Mouse (Mus musculus) hindbrain, embryonic 15.5 days (tissue): ENCODE results near the gene Stxbp5. TPM values are rescaled to one million over a fixed set of nuclear protein-coding genes. Genes with fewer than 3 reads are reported as not detected.

Source experiments
- ATAC-seq: fragments of 200-750 bp; cut with Nextera tagmentation; 2 replicates; pipeline ENCODE4 v1.8.0; 2017; ENCODE audit warnings: low read depth, moderate number of reproducible peaks, moderate TSS enrichment; ENCODE audit not compliant: low FRiP score
- H3K27ac ChIP-seq: fragments of 300-500 bp; sonication (generic); replicated peaks from 2 replicates; pipeline ENCODE4 v1.5.1; 2015; ENCODE audit warnings: mild to moderate bottlenecking, inconsistent platforms
- H3K27me3 ChIP-seq: fragments of 300-500 bp; sonication (generic); 2 replicates; pipeline ENCODE4 v1.6.1; 2015; ENCODE audit warnings: control low read depth, inconsistent platforms
- H3K36me3 ChIP-seq: fragments of 300-500 bp; sonication (generic); 2 replicates; pipeline ENCODE4 v1.6.1; 2015; ENCODE audit warnings: control low read depth, inconsistent platforms
- H3K4me1 ChIP-seq: fragments of 300-500 bp; sonication (generic); replicated peaks from 2 replicates; pipeline ENCODE4 v1.6.1; 2015; ENCODE audit warnings: control low read depth, inconsistent platforms
- H3K4me2 ChIP-seq: fragments of 300-500 bp; sonication (generic); 2 replicates; pipeline ENCODE4 v1.6.1; 2015; ENCODE audit warnings: moderate library complexity, mild to moderate bottlenecking, inconsistent platforms
- H3K4me3 ChIP-seq: fragments of 300-500 bp; sonication (generic); 2 replicates; pipeline ENCODE4 v1.5.1; 2015; ENCODE audit warnings: mild to moderate bottlenecking, inconsistent platforms
- H3K9ac ChIP-seq: fragments of 300-500 bp; sonication (generic); 2 replicates; pipeline ENCODE4 v1.6.1; 2015; ENCODE audit warnings: inconsistent platforms
- H3K9me3 ChIP-seq: fragments of 300-500 bp; sonication (generic); 2 replicates; pipeline ENCODE4 v1.6.1; 2016; ENCODE audit warnings: control low read depth, inconsistent platforms
- WGBS: fragments of 180-500 bp; shearing (Covaris S2); methylation state at CpG from one replicate; pipeline ENCODE4 v1.1.7; 2015; 5-methylcytosine and 5-hydroxymethylcytosine counted together
- polyA plus RNA-seq: library from polyadenylated mRNA; unstranded; fragments of >200 nt; fragmentation: Nextera tagmentation; extraction: Ambion mirVana; gene quantifications from 2 replicates; pipeline ENCODE4 v1.2.1, GENCODE M21; 2015

Stxbp5 gene
- 8.9 and 10.5 TPM in 2 replicates for polyA plus RNA-seq

GRCm38 (mm10) chr10:9901071-9901696 lies at the start of gene Stxbp5:
Gene Stxbp5, minus strand, starts transcription at chr10:9901079.
- Histone ChIP-seq H3K27me3 (no peaks in the 10 kb centered on the region), H3K27ac (peak within 1 kb of the TSS; percentile 98), H3K4me3 (peak within 1 kb of the TSS; percentile 84), H3K4me1 (peaks cover 22% of the 10 kb centered on the region), H3K36me3 (no peaks in the 10 kb centered on the region), H3K9ac (peak within 1 kb of the TSS; percentile 98), H3K9me3 (no peaks in the 10 kb centered on the region), H3K4me2 (peak within 1 kb of the TSS; percentile 97)
- WGBS: 0% methylated on average over 35 of the region's 52 CpGs
- peak; percentile 81 for ATAC-seq

GRCm38 (mm10) chr10:9912395-9912794 lies 11.5 kb upstream of the Stxbp5 start:
- WGBS: 83% methylated on average over 5 of the region's 5 CpGs
- no peaks in the 10 kb centered on the region for H3K4me1 ChIP-seq
- H3K27ac ChIP-seq: no peak overlapping the region
- no peak for ATAC-seq
- H3K36me3 ChIP-seq: no peaks in the 10 kb centered on the region
- no peaks in the 10 kb centered on the region for H3K9me3 ChIP-seq
- no peak overlapping the region for H3K4me2 ChIP-seq
- no peak overlapping the region for H3K9ac ChIP-seq
- no peak overlapping the region for H3K4me3 ChIP-seq
- H3K27me3 ChIP-seq: no peaks in the 10 kb centered on the region

- no peak for ATAC-seq
- H3K27me3 ChIP-seq: no peaks in the 10 kb centered on the region
- H3K4me3 ChIP-seq: no peak overlapping the region
- WGBS: 77% methylated on average over 8 of the region's 8 CpGs
- no peak overlapping the region for H3K27ac ChIP-seq
- no peaks in the 10 kb centered on the region for H3K36me3 ChIP-seq
- no peaks in the 10 kb centered on the region for H3K4me1 ChIP-seq
- no peak overlapping the region for H3K4me2 ChIP-seq
- H3K9me3 ChIP-seq: no peaks in the 10 kb centered on the region
- no peak overlapping the region for H3K9ac ChIP-seq
These were observed 7.1 kb upstream of the Stxbp5 start for GRCm38 (mm10) chr10:9907919-9908502.

GRCm38 (mm10) chr10:9907519-9907918 lies 6.6 kb upstream of the Stxbp5 start:
- 89% methylated on average over 2 of the region's 2 CpGs for WGBS
- ATAC-seq: no peak
- Histone ChIP-seq H3K9me3 (no peaks in the 10 kb centered on the region), H3K4me3 (no peak overlapping the region), H3K4me2 (no peak overlapping the region), H3K9ac (no peak overlapping the region), H3K4me1 (no peaks in the 10 kb centered on the region), H3K27ac (no peak overlapping the region), H3K36me3 (no peaks in the 10 kb centered on the region), H3K27me3 (no peaks in the 10 kb centered on the region)

GRCm38 (mm10) chr10:9906185-9906584 lies 5.3 kb upstream of the Stxbp5 start:
- no peaks in the 10 kb centered on the region for H3K36me3 ChIP-seq
- H3K27me3 ChIP-seq: no peaks in the 10 kb centered on the region
- H3K9ac ChIP-seq: no peak overlapping the region
- H3K4me3 ChIP-seq: no peak overlapping the region
- no peak overlapping the region for H3K27ac ChIP-seq
- no peaks in the 10 kb centered on the region for H3K9me3 ChIP-seq
- no peak overlapping the region for H3K4me2 ChIP-seq
- 69% methylated on average over 3 of the region's 3 CpGs for WGBS
- H3K4me1 ChIP-seq: no peaks in the 10 kb centered on the region
- no peak for ATAC-seq

GRCm38 (mm10) chr10:9901697-9902239 lies 889 bp upstream of the Stxbp5 start:
- peak; percentile 94 for ATAC-seq
- H3K27me3 ChIP-seq: no peaks in the 10 kb centered on the region
- peak overlapping the region; percentile 98 for H3K27ac ChIP-seq
- peak overlapping the region; percentile 97 for H3K4me2 ChIP-seq
- H3K9ac ChIP-seq: peak overlapping the region; percentile 98
- H3K4me1 ChIP-seq: peaks cover 22% of the 10 kb centered on the region
- no peaks in the 10 kb centered on the region for H3K9me3 ChIP-seq
- no peaks in the 10 kb centered on the region for H3K36me3 ChIP-seq
- peak overlapping the region; percentile 84 for H3K4me3 ChIP-seq
- 1% methylated on average over 16 of the region's 16 CpGs for WGBS

- Histone ChIP-seq H3K27me3 (no peaks in the 10 kb centered on the region), H3K4me1 (peaks cover 22% of the 10 kb centered on the region), H3K9ac (peak overlapping the region; percentile 98), H3K4me3 (peak overlapping the region; percentile 84), H3K36me3 (no peaks in the 10 kb centered on the region), H3K27ac (peak overlapping the region; percentile 98), H3K9me3 (no peaks in the 10 kb centered on the region), H3K4me2 (peak overlapping the region; percentile 97)
- ATAC-seq: peak; percentile 55
- 0% methylated on average over 49 of the region's 81 CpGs for WGBS
These were observed 386 bp downstream of the Stxbp5 start for GRCm38 (mm10) chr10:9900315-9901070.

- no peaks in the 10 kb centered on the region for H3K27me3 ChIP-seq
- H3K36me3 ChIP-seq: no peaks in the 10 kb centered on the region
- H3K4me1 ChIP-seq: peaks cover 22% of the 10 kb centered on the region
- peak overlapping the region; percentile 84 for H3K4me3 ChIP-seq
- peak overlapping the region; percentile 97 for H3K4me2 ChIP-seq
- no peak for ATAC-seq
- peak overlapping the region; percentile 98 for H3K27ac ChIP-seq
- H3K9me3 ChIP-seq: no peaks in the 10 kb centered on the region
- 2% methylated on average over 15 of the region's 15 CpGs for WGBS
- H3K9ac ChIP-seq: peak overlapping the region; percentile 98
These were observed 1.1 kb downstream of the Stxbp5 start for GRCm38 (mm10) chr10:9899816-9900215.

- peak overlapping the region; percentile 84 for H3K4me3 ChIP-seq
- peak overlapping the region; percentile 98 for H3K9ac ChIP-seq
- no peaks in the 10 kb centered on the region for H3K36me3 ChIP-seq
- H3K27me3 ChIP-seq: no peaks in the 10 kb centered on the region
- no peak overlapping the region for H3K27ac ChIP-seq
- H3K4me1 ChIP-seq: peaks cover 22% of the 10 kb centered on the region
- no peak for ATAC-seq
- no peaks in the 10 kb centered on the region for H3K9me3 ChIP-seq
- H3K4me2 ChIP-seq: peak overlapping the region; percentile 97
- whole genome bisulfite sequencing: 7% methylated on average over 7 of the region's 7 CpGs
These were observed 1.8 kb downstream of the Stxbp5 start for GRCm38 (mm10) chr10:9899086-9899485.

- no peaks in the 10 kb centered on the region for H3K27me3 ChIP-seq
- peak overlapping the region; percentile 14; the same call in 1 of the 2 replicates for H3K9ac ChIP-seq
- H3K36me3 ChIP-seq: no peaks in the 10 kb centered on the region
- peak overlapping the region; percentile 10 for H3K4me3 ChIP-seq
- H3K4me1 ChIP-seq: peaks cover 22% of the 10 kb centered on the region
- H3K9me3 ChIP-seq: no peaks in the 10 kb centered on the region
- 58% methylated on average over 5 of the region's 5 CpGs for WGBS
- no peak overlapping the region for H3K27ac ChIP-seq
- no peak for ATAC-seq
- peak overlapping the region; percentile 97 for H3K4me2 ChIP-seq
These were observed 3.0 kb downstream of the Stxbp5 start for GRCm38 (mm10) chr10:9897852-9898251.

- Histone ChIP-seq H3K36me3 (no peaks in the 10 kb centered on the region), H3K4me1 (peaks cover 13% of the 10 kb centered on the region), H3K27ac (no peak overlapping the region), H3K4me2 (no peak overlapping the region), H3K4me3 (no peak overlapping the region), H3K9me3 (no peaks in the 10 kb centered on the region), H3K9ac (no peak overlapping the region), H3K27me3 (no peaks in the 10 kb centered on the region)
- no peak for ATAC-seq
- 60% methylated on average over 2 of the region's 2 CpGs for WGBS
These were observed 7.3 kb downstream of the Stxbp5 start for GRCm38 (mm10) chr10:9893562-9893961.

GRCm38 (mm10) chr10:9889651-9890050 lies 11.2 kb downstream of the Stxbp5 start:
- no peaks in the 10 kb centered on the region for H3K27me3 ChIP-seq
- no peak overlapping the region for H3K4me2 ChIP-seq
- H3K27ac ChIP-seq: no peak overlapping the region
- ATAC-seq: no peak
- 60% methylated on average over 8 of the region's 8 CpGs for WGBS
- no peaks in the 10 kb centered on the region for H3K36me3 ChIP-seq
- H3K4me3 ChIP-seq: no peak overlapping the region
- no peaks in the 10 kb centered on the region for H3K9me3 ChIP-seq
- no peak overlapping the region for H3K9ac ChIP-seq
- H3K4me1 ChIP-seq: no peaks in the 10 kb centered on the region
